Mouse (Mus musculus): ENCODE measurements around the gene Padi4. TPM values are rescaled to one million over a fixed set of nuclear protein-coding genes. Genes with fewer than 3 reads are reported as not detected.

The Padi4 gene
- total and polyA plus RNA-seq, 3 experiments = not detected

GRCm38 (mm10) chr4:140700269-140701018 is 73.6 kb downstream of the Padi4 start, which contains the start of gene Rcc2:
Gene Rcc2, plus strand, starts transcription at chr4:140700541.
- peak; percentile 59 for DNase-seq (ENCODE audit: extremely low read depth)
- no peaks in the 10 kb centered on the region for H3K9me3 ChIP-seq (replicated peaks; ENCODE audit: low read length)
- peaks cover 14 to 25% of the 10 kb centered on the region in 2 experiments for H3K36me3 ChIP-seq (replicated peaks in 1 of 2; ENCODE audit: control insufficient read depth in 1 of 2, insufficient read depth in 1 of 2, low read length in 1 of 2)
- peak within 1 kb of the TSS; percentile 92 for H3K9ac ChIP-seq (ENCODE audit: insufficient read depth, low read depth)
- TF ChIP-seq ELF1 (IDR thresholded peaks at IDR 0.05; ENCODE audit: low read depth, low read length) (0 out of 2 replicates have a peak, but pooled peaks have one; percentile 5), MAX (IDR thresholded peaks at IDR 0.05; ENCODE audit: low read length) (peak; percentile 79), BHLHE40 (IDR thresholded peaks at IDR 0.05; ENCODE audit: low read depth, low read length) (peak; percentile 77), ZMIZ1 (IDR thresholded peaks at IDR 0.05; ENCODE audit: low read depth, low read length) (0 out of 2 replicates have a peak, but pooled peaks have one; percentile 3), MXI1 (IDR thresholded peaks at IDR 0.05; ENCODE audit: low read depth, low read length) (peak; percentile 33), MYC (IDR thresholded peaks at IDR 0.05; ENCODE audit: low read depth, low read length) (peak; percentile 90), KAT2A (IDR thresholded peaks at IDR 0.05; ENCODE audit: insufficient replicate concordance, low read length) (no peak), USF1 (IDR thresholded peaks at IDR 0.05; ENCODE audit: low read depth, low read length) (no peak), MEF2A (IDR thresholded peaks at IDR 0.05; ENCODE audit: borderline replicate concordance, low read depth, low read length) (no peak), SIN3A (IDR thresholded peaks at IDR 0.05; ENCODE audit: low read length) (0 out of 2 replicates have a peak, but pooled peaks have one; percentile 65)
- H3K79me2 ChIP-seq (replicated peaks; ENCODE audit: control insufficient read depth, extremely low read depth, insufficient read depth, poor library complexity, severe bottlenecking) = peaks cover 37% of the 10 kb centered on the region
- peak within 1 kb of the TSS; percentile 66 for H3K4me2 ChIP-seq (ENCODE audit: insufficient read depth, low read depth, poor library complexity, severe bottlenecking)
- no peaks in the 10 kb centered on the region for H3K27me3 ChIP-seq (replicated peaks)
- in situ Hi-C loops (cut with MboI; ENCODE audit: low pct_ligation_motif_present, low pct_unique_long_range_greater_than_20kb, low sequenced_read_pairs) = no loop called here
- peak within 1 kb of the TSS; percentile 63 to 95 (median 81) for H3K4me3 ChIP-seq (replicated peaks in 1 of 3; ENCODE audit: low read depth in 2 of 3, low read length in 2 of 3, poor library complexity in 1 of 3)
- H3K4me1 ChIP-seq (ENCODE audit: control insufficient read depth in 1 of 2, insufficient read depth in 2 of 2) = peaks cover 18 to 51% of the 10 kb centered on the region in 2 experiments
- peak within 1 kb of the TSS; percentile 99 for H3K27ac ChIP-seq (ENCODE audit: insufficient read depth, low read depth)
- dilution Hi-C loops (cut with MboI; ENCODE audit: extremely low pct_ligation_motif_present, extremely low pct_unique_long_range_greater_than_20kb, low sequenced_read_pairs) = no loop called here

- H3K79me2 ChIP-seq (replicated peaks; ENCODE audit: control insufficient read depth, extremely low read depth, insufficient read depth, poor library complexity, severe bottlenecking) = peaks cover 28% of the 10 kb centered on the region
- peak overlapping the region; percentile 99 for H3K27ac ChIP-seq (ENCODE audit: insufficient read depth, low read depth)
- peak overlapping the region; percentile 66 for H3K4me2 ChIP-seq (ENCODE audit: insufficient read depth, low read depth, poor library complexity, severe bottlenecking)
- peaks cover 14 to 47% of the 10 kb centered on the region in 2 experiments for H3K4me1 ChIP-seq (ENCODE audit: control insufficient read depth in 1 of 2, insufficient read depth in 2 of 2)
- peak; percentile 94 for DNase-seq (ENCODE audit: extremely low read depth)
- dilution Hi-C loops (cut with MboI; ENCODE audit: extremely low pct_ligation_motif_present, extremely low pct_unique_long_range_greater_than_20kb, low sequenced_read_pairs) (no loop called here), in situ Hi-C loops (cut with MboI; ENCODE audit: low pct_ligation_motif_present, low pct_unique_long_range_greater_than_20kb, low sequenced_read_pairs) (no loop called here)
- H3K27me3 ChIP-seq (replicated peaks) = no peaks in the 10 kb centered on the region
- no peaks in the 10 kb centered on the region for H3K9me3 ChIP-seq (replicated peaks; ENCODE audit: low read length)
- peak overlapping the region; percentile 63 to 90 (median 81) for H3K4me3 ChIP-seq (replicated peaks in 1 of 3; ENCODE audit: low read depth in 2 of 3, low read length in 2 of 3, poor library complexity in 1 of 3)
- H3K36me3 ChIP-seq (replicated peaks in 1 of 2; ENCODE audit: control insufficient read depth in 1 of 2, insufficient read depth in 1 of 2, low read length in 1 of 2) = peaks cover 7 to 17% of the 10 kb centered on the region in 2 experiments
- peak overlapping the region; percentile 92 for H3K9ac ChIP-seq (ENCODE audit: insufficient read depth, low read depth)
- TF ChIP-seq NELFE (IDR thresholded peaks at IDR 0.05; ENCODE audit: low read depth, low read length) (peak; percentile 92), KAT2A (IDR thresholded peaks at IDR 0.05; ENCODE audit: insufficient replicate concordance, low read length) (0 out of 2 replicates have a peak, but pooled peaks have one; percentile 66), ZMIZ1 (IDR thresholded peaks at IDR 0.05; ENCODE audit: low read depth, low read length) (peak; percentile 94), ELF1 (IDR thresholded peaks at IDR 0.05; ENCODE audit: low read depth, low read length) (peak; percentile 86), USF1 (IDR thresholded peaks at IDR 0.05; ENCODE audit: low read depth, low read length) (peak; percentile 46), USF2 (conservative IDR thresholded peaks at IDR 0.05; ENCODE audit: low read depth, low read length) (no peak), MAZ (IDR thresholded peaks at IDR 0.05; ENCODE audit: low read depth, low read length) (peak; percentile 67; the same call in 1 of the 2 replicates), GABPA (IDR thresholded peaks at IDR 0.05; ENCODE audit: insufficient replicate concordance, low read depth, low read length) (no peak), HCFC1 (IDR thresholded peaks at IDR 0.05; ENCODE audit: low read depth, low read length) (peak; percentile 69), MEF2A (IDR thresholded peaks at IDR 0.05; ENCODE audit: borderline replicate concordance, low read depth, low read length) (peak; percentile 86), POLR2AphosphoS2 (IDR thresholded peaks at IDR 0.05; ENCODE audit: low read depth, low read length) (peak; percentile 89; the same call in 1 of the 2 replicates), MXI1 (IDR thresholded peaks at IDR 0.05; ENCODE audit: low read depth, low read length) (peak; percentile 86), ETS1 (conservative IDR thresholded peaks at IDR 0.05; ENCODE audit: low read depth, low read length) (peak; percentile 78), NRF1 (IDR thresholded peaks at IDR 0.05; ENCODE audit: low read depth, low read length) (peak; percentile 75), POLR2A (IDR thresholded peaks at IDR 0.05; ENCODE audit: low read depth, low read length) (peak; percentile 93), CHD1 (IDR thresholded peaks at IDR 0.05; ENCODE audit: low read depth, low read length) (no peak; the same call in 1 of the 2 replicates), ZNF384 (IDR thresholded peaks at IDR 0.05; ENCODE audit: low read depth, low read length) (no peak), SMC3 (IDR thresholded peaks at IDR 0.05; ENCODE audit: low read depth, low read length) (no peak), MYC (IDR thresholded peaks at IDR 0.05; ENCODE audit: low read depth, low read length) (peak; percentile 99), MAX (IDR thresholded peaks at IDR 0.05; ENCODE audit: low read length) (peak; percentile 96), TCF12 (IDR thresholded peaks at IDR 0.05; ENCODE audit: low read depth, low read length) (peak; percentile 74; the same call in 1 of the 2 replicates), EP300 (IDR thresholded peaks at IDR 0.05; ENCODE audit: low read length) (0 out of 2 replicates have a peak, but pooled peaks have one; percentile 30), BHLHE40 (IDR thresholded peaks at IDR 0.05; ENCODE audit: low read depth, low read length) (peak; percentile 77), UBTF (IDR thresholded peaks at IDR 0.05; ENCODE audit: low read depth, low read length) (peak; percentile 82; the same call in 1 of the 2 replicates), RAD21 (IDR thresholded peaks at IDR 0.05; ENCODE audit: low read depth, low read length) (no peak)
Measured at GRCm38 (mm10) chr4:140699441-140700127, 74.5 kb downstream of the Padi4 start.

Measured in CH12.LX (cell line).